Mouse (Mus musculus): ENCODE data around the gene Tcf20. TPM values are rescaled to one million over a fixed set of nuclear protein-coding genes. Genes with fewer than 3 reads are reported as not detected.

Tcf20 gene
- 7.2 TPM in 2 replicates for polyA plus RNA-seq (2015; fragmentation: Nextera tagmentation; extraction: Ambion mirVana)

DNA sequence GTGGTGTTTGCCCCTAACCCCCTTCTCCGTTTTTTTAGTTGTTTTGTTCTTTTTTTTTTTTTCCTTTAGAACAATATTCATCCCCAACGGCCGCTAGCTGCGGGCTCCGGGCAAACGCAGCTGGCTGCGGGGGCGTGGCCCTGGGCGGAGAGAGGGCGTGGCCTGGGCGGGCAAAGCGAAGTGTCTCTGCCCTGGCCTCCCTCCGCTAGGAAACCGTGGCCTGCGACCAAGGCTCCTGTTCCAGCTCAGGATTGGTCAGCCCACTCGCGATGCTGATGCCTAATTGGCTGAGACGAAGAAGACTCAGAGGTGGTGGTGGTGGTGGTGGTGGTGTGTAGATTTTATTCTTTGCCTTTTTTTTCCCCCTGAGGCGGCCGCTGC lies at the start of gene Tcf20:
Gene Tcf20 (minus strand): TSS at position 141 of the 381 bp plus-strand sequence.
- H3K4me3 ChIP-seq = peak within 1 kb of the TSS; percentile 40
- peak; percentile 86 for ATAC-seq (ENCODE audit: borderline replicate concordance, extremely low read depth, low FRiP score, low TSS enrichment)
- peak within 1 kb of the TSS; percentile 91 for H3K4me2 ChIP-seq
- no peaks in the 10 kb centered on the region for H3K36me3 ChIP-seq
- no peak within 1 kb of the TSS for H3K27ac ChIP-seq
- H3K4me1 ChIP-seq = peaks cover 36% of the 10 kb centered on the region
- no peaks in the 10 kb centered on the region for H3K9me3 ChIP-seq
- peak within 1 kb of the TSS; percentile 25; the same call in 1 of the 2 replicates for H3K9ac ChIP-seq
- 0% methylated on average over 20 of the region's 20 CpGs for WGBS
- peaks cover 44% of the 10 kb centered on the region for H3K27me3 ChIP-seq

DNA sequence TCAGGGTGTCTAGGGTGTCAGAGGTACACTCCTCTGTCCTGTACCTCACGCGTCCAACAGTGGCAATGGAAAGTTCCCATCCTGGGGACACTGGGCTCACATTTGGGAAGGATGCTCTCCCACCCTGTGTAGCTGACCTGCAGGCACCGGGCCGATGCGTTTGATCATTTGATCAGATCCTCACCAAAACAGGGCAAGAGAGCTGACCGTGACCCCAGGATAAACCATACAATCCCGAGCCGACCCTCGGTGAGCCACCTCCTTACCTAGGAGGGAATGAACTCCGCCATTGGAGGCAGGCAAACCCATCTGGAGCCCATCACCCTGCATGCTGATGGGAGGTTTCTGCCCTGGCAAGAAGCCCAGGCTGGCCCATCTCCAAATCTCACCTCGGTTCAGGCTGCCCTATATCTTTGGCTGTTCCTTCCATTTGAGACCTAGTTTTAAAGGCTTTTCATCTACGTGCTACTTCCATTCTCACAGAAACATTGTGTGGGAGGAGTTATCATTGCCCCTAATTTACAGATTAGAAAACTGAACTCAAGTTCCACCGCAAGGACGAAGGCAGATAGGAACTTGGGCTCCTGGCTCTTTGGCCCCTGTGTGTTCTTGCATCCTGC lies 49.3 kb upstream of the Tcf20 start:
- WGBS = 50% methylated on average over 14 of the region's 14 CpGs
- Histone ChIP-seq H3K9ac (no peak overlapping the region), H3K4me3 (no peak overlapping the region), H3K4me2 (no peak overlapping the region), H3K27me3 (0 out of 2 replicates have a peak, but pooled peaks cover 21% of the 10 kb centered on the region), H3K36me3 (no peaks in the 10 kb centered on the region), H3K9me3 (no peaks in the 10 kb centered on the region), H3K4me1 (peaks cover 59% of the 10 kb centered on the region), H3K27ac (no peak overlapping the region)
- ATAC-seq (ENCODE audit: borderline replicate concordance, extremely low read depth, low FRiP score, low TSS enrichment) = no peak

DNA sequence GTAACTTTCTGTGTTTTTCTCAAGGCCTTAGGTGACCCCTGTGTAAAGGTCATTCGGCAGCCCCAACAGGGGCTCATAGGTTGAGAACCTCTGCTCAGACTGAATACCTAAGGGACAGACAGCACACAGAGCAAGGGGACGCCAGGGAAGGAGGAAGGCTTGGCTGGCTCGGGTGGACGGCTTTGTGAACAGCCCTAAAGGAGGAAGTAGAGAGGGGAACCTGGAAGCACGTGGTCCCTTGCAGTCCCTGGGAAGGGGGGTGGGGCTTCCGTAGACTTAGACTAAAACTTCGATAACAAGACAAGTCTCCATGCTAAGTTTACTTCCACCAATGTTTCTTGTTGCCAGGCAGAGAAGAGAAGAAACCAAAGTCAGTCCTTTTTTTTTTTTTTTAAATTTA lies 48.4 kb upstream of the Tcf20 start:
- H3K27ac ChIP-seq = no peak overlapping the region
- H3K27me3 ChIP-seq = 0 out of 2 replicates have a peak, but pooled peaks cover 21% of the 10 kb centered on the region
- H3K4me1 ChIP-seq = peaks cover 54% of the 10 kb centered on the region
- 54% methylated on average over 7 of the region's 7 CpGs for WGBS
- H3K4me2 ChIP-seq = no peak overlapping the region
- H3K9me3 ChIP-seq = no peaks in the 10 kb centered on the region
- no peak overlapping the region for H3K4me3 ChIP-seq
- H3K9ac ChIP-seq = no peak overlapping the region
- ATAC-seq (ENCODE audit: borderline replicate concordance, extremely low read depth, low FRiP score, low TSS enrichment) = no peak
- no peaks in the 10 kb centered on the region for H3K36me3 ChIP-seq

DNA sequence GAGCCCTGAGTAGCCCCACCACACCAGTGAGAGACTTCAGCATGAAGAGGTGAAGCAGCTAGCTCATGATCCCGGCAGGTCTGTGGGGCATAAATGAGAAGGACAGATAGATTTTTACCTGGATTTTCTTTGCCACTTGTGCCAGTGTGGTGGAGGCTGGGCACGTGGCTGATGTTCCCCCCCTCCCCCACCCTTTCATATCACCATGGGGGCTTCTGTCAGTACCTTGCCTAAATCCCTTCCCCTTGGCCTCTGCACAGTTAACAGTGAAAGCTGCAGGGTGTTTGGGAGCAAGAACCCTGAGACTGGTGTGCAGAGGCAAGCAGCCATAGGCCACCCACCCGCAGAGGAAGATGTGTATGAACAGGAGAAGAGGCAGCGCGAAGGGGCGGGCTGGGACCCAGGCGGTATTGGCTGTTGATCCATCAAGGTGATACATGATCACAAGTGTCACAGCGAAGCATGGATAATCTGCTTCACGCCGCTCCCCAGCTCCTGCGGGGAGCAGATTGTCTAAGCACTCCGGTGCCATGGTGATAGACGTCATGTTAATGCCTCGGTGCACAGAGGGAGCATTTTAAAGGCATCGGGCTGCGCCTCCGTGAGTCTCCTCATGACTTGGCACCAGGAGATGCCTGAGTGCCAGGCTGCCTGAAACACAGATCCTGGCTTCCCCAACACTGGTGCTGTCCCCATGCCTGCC lies 46.8 kb upstream of the Tcf20 start:
- Histone ChIP-seq H3K4me1 (peaks cover 52% of the 10 kb centered on the region), H3K27me3 (0 out of 2 replicates have a peak, but pooled peaks cover 21% of the 10 kb centered on the region), H3K27ac (no peak overlapping the region), H3K9me3 (no peaks in the 10 kb centered on the region), H3K36me3 (no peaks in the 10 kb centered on the region), H3K4me2 (peak overlapping the region; percentile 6; the same call in 1 of the 2 replicates), H3K9ac (no peak overlapping the region), H3K4me3 (no peak overlapping the region)
- WGBS = 9% methylated on average over 17 of the region's 17 CpGs
- no peak for ATAC-seq (ENCODE audit: borderline replicate concordance, extremely low read depth, low FRiP score, low TSS enrichment)

DNA sequence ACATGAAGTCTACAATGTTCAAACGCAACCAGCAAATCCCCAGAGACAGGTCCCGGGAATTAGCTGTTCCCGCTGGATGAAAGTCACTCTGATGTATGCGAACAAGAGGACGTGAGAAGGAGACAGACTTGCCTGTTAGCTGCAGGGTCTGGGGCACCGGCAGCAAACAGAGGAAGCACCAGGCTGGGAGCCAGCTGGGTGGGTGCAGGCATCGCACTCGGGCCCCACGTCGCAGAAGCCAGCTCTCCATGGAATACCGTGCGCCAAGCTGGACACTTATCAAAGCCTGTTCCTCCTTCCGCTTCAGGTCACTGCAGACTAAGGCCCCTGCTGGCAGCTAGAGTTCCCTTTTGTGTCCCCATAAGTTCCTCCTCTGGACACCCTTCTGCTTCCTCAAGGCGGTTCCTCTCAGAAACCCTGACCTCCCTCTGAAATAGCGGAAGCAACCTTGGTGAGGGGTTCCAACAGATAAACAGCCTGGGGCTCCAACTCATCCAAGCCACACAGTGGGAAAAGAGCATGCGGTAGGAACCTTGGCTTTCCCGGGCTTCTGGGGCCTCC lies 45.4 kb upstream of the Tcf20 start, which contains the start of gene Nfam1:
Gene Nfam1 (minus strand): TSS at position 326 of the 561 bp plus-strand sequence.
- no peaks in the 10 kb centered on the region for H3K9me3 ChIP-seq
- ATAC-seq (ENCODE audit: borderline replicate concordance, extremely low read depth, low FRiP score, low TSS enrichment) = no peak
- 37% methylated on average over 17 of the region's 17 CpGs for whole genome bisulfite sequencing
- H3K27me3 ChIP-seq = 0 out of 2 replicates have a peak, but pooled peaks cover 21% of the 10 kb centered on the region
- no peak within 1 kb of the TSS for H3K27ac ChIP-seq
- peak within 1 kb of the TSS; percentile 2; the same call in 1 of the 2 replicates for H3K4me3 ChIP-seq
- peaks cover 46% of the 10 kb centered on the region for H3K4me1 ChIP-seq
- H3K9ac ChIP-seq = no peak within 1 kb of the TSS
- H3K36me3 ChIP-seq = no peaks in the 10 kb centered on the region
- H3K4me2 ChIP-seq = peak within 1 kb of the TSS; percentile 10

DNA sequence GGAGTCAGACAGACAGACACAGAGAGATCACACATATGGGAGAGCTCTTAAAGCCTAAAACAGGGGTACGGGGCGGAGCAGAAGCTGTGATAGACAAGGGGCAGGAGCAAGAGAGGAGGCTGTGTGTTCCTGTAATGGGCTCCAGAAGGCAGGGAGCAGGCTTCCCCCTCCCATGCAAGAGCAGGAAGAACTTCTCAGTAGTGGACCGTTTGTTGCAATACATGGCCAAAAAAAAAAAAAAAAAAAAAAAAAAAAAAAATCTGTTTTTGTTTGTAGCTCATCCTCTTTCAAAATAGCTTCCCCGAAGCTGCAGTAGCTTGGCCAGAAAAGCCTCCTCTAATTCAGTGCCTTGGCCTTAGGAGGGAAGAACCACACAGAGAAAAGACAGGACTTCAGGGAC lies 43.2 kb upstream of the Tcf20 start:
- Histone ChIP-seq H3K4me1 (peaks cover 40% of the 10 kb centered on the region), H3K27me3 (0 out of 2 replicates have a peak, but pooled peaks cover 20% of the 10 kb centered on the region), H3K9ac (no peak overlapping the region), H3K36me3 (no peaks in the 10 kb centered on the region), H3K4me3 (no peak overlapping the region), H3K9me3 (no peaks in the 10 kb centered on the region), H3K4me2 (no peak overlapping the region), H3K27ac (peak overlapping the region; percentile 52; the same call in 1 of the 2 replicates)
- 54% methylated on average over 4 of the region's 4 CpGs for WGBS
- ATAC-seq (ENCODE audit: borderline replicate concordance, extremely low read depth, low FRiP score, low TSS enrichment) = no peak

DNA sequence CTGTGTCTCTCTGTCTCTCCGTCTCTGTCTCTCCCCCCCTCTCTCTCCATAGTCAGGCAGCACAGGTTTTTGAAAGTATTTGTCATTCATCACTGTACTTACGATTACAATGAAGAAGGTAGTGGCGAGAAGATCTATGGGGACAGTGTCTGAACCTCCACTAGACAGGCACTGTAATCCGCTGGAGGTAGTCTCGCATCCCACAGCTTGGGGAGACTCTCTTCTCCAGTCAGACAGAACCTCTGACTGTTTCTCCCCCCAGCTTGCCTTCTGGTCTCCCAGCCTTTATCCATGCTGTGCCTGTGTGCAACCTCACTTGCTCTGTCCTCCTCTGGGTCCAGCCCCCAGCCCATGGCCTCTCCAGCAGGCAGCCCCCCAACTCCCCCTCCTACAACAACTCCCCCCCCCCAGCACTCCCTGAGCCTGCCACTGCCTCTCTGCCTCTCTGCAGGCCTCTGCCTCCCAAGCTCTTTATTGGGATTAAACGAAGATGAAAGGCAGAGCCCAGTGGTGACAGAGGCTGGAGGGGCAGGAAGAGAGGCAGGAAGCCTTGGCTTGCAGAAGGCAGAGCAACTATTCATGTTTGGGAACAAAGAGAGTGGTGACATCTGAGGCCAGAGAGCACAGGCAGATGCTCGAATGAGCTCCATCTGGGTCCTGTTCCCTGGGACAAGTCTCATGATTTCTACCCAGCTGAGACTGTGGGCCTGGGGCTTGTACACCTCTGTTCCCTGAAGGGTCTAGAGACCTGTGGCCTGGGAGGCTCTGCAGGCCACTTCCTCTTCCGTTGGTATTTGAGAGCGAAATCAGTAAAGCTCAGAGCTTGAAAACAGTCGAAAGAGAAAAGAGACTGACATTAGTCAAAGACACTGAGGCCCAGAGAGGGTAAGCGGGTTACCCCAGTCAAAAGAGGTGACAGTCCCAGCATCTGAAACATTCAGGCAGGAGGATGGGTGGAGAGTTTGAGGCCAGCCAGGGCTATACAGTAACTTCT lies 42.4 kb upstream of the Tcf20 start:
- H3K4me3 ChIP-seq = no peak overlapping the region
- 0 out of 2 replicates have a peak, but pooled peaks cover 12% of the 10 kb centered on the region for H3K27me3 ChIP-seq
- H3K36me3 ChIP-seq = no peaks in the 10 kb centered on the region
- H3K4me2 ChIP-seq = no peak overlapping the region
- no peak overlapping the region for H3K9ac ChIP-seq
- WGBS = 52% methylated on average over 11 of the region's 11 CpGs
- peaks cover 43% of the 10 kb centered on the region for H3K4me1 ChIP-seq
- no peaks in the 10 kb centered on the region for H3K9me3 ChIP-seq
- ATAC-seq (ENCODE audit: borderline replicate concordance, extremely low read depth, low FRiP score, low TSS enrichment) = peak; percentile 23; the same call in 1 of the 2 replicates
- H3K27ac ChIP-seq = peak overlapping the region; percentile 52

DNA sequence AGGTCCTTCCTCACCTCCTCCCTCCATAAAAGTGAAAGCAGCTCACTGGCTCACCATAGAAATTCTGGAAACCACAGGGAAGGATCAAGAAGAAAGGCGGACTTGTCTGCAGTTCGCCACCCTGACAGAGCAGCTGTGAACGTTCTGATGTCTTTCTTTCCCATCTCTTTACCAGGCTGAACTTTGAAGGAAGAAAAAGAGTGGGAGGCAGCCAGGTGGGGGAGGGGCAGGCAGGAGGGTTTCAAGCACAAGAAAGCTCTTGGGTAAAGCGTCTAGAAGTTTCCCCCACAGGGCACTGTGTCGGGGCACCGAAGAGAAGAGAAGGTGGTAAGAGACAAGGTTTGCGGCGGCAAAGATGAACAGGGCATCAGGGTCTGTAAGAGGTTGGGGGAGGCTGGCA lies 38.5 kb upstream of the Tcf20 start:
- no peaks in the 10 kb centered on the region for H3K9me3 ChIP-seq
- peaks cover 29% of the 10 kb centered on the region for H3K4me1 ChIP-seq
- H3K9ac ChIP-seq = no peak overlapping the region
- 59% methylated on average over 8 of the region's 8 CpGs for WGBS
- no peaks in the 10 kb centered on the region for H3K36me3 ChIP-seq
- no peak overlapping the region for H3K27ac ChIP-seq
- H3K27me3 ChIP-seq = no peaks in the 10 kb centered on the region; the same call in 1 of the 2 replicates
- no peak overlapping the region for H3K4me3 ChIP-seq
- ATAC-seq (ENCODE audit: borderline replicate concordance, extremely low read depth, low FRiP score, low TSS enrichment) = no peak
- no peak overlapping the region for H3K4me2 ChIP-seq

DNA sequence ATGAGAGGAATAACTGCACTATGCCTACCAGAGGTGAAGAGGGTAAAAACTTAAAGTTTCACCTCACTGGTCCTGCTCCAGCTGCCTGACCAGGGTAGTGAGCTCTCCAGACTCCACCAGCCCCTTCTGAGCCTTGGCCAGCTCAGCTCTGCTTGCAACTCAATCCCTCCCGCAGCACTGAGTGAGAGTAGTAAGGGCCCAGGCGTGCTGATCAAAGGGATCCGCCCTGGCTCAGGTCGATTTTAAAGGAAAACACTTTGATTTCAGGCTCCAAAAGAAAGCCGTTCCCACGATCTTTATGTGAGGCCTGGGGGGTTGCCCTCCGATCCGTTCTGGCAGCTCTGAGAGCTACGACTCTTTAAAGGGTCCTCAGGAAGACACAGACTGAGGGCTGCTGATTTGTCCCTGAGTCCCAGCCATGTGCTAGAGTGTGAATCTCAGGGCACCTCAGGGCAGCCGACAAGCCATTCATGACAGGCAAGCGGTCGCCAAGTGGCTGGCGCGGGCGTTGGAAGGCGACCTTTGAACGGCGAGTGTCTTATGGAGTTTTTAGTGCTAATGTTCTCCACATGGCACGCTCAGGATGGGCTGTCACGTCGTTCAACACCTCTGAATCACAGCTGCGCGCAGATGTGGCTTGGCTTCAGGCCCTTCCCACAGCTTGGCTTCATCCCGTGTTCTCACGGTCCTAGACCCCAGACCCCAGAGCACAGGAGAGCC lies 37.5 kb upstream of the Tcf20 start:
- H3K4me1 ChIP-seq = peaks cover 23% of the 10 kb centered on the region
- H3K27ac ChIP-seq = no peak overlapping the region
- H3K9me3 ChIP-seq = no peaks in the 10 kb centered on the region
- H3K27me3 ChIP-seq = no peaks in the 10 kb centered on the region; the same call in 1 of the 2 replicates
- peak overlapping the region; percentile 12 for H3K4me2 ChIP-seq
- H3K4me3 ChIP-seq = no peak overlapping the region
- H3K36me3 ChIP-seq = no peaks in the 10 kb centered on the region
- peak; percentile 70; the same call in 1 of the 2 replicates for ATAC-seq (ENCODE audit: borderline replicate concordance, extremely low read depth, low FRiP score, low TSS enrichment)
- WGBS = 11% methylated on average over 25 of the region's 25 CpGs
- H3K9ac ChIP-seq = 0 out of 2 replicates have a peak overlapping the region, but pooled peaks have one; percentile 8

DNA sequence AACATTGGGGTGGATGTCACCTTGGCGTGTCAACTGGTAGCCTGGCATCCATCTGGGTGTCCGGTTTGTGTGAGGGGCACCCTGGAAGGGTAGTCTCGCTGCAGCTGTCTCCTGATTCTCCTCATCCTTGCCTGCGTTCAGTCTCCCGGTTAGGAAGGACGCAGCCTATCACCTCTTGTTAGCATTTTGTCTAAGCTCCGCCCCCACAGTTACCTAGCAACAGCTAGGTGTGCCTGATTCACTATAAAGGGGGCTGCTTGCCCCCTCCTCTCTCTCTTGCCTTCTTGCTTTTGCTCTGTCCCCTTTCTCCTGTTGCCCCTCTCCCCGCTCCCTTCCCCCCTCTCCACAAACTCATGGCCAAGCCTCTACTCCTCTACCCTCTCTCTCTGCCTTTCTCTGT lies 35.3 kb upstream of the Tcf20 start:
- Histone ChIP-seq H3K9me3 (no peaks in the 10 kb centered on the region), H3K4me2 (no peak overlapping the region), H3K9ac (no peak overlapping the region), H3K36me3 (no peaks in the 10 kb centered on the region), H3K4me3 (no peak overlapping the region), H3K4me1 (peaks cover 21% of the 10 kb centered on the region), H3K27ac (no peak overlapping the region), H3K27me3 (no peaks in the 10 kb centered on the region; the same call in 1 of the 2 replicates)
- no peak for ATAC-seq (ENCODE audit: borderline replicate concordance, extremely low read depth, low FRiP score, low TSS enrichment)
- 50% methylated on average over 8 of the region's 8 CpGs for WGBS
